Mouse (Mus musculus) limb, embryonic 13.5 days (tissue): ENCODE data around the gene Scamp4. TPM values are rescaled to one million over a fixed set of nuclear protein-coding genes. Genes with fewer than 3 reads are reported as not detected.

Experiments used
- ATAC-seq: fragments of 200-750 bp; cut with Nextera tagmentation; 2 replicates; pipeline ENCODE4 v1.8.0; 2017; ENCODE audit warnings: low read depth, moderate number of reproducible peaks, moderate TSS enrichment; ENCODE audit not compliant: low FRiP score
- H3K27ac ChIP-seq: fragments of 300-500 bp; sonication (generic); 2 replicates; pipeline ENCODE4 v1.5.1; 2015; ENCODE audit warnings: inconsistent platforms, mild to moderate bottlenecking, moderate library complexity
- H3K27me3 ChIP-seq: fragments of 300-500 bp; sonication (generic); 2 replicates; pipeline ENCODE4 v1.6.1; 2015; ENCODE audit warnings: mild to moderate bottlenecking, inconsistent platforms
- H3K36me3 ChIP-seq: fragments of 300-500 bp; sonication (generic); 2 replicates; pipeline ENCODE4 v1.6.1; 2015; ENCODE audit warnings: inconsistent platforms, mild to moderate bottlenecking, moderate library complexity
- H3K4me1 ChIP-seq: fragments of 300-500 bp; sonication (generic); 2 replicates; pipeline ENCODE4 v1.6.1; 2015; ENCODE audit warnings: inconsistent platforms
- H3K4me2 ChIP-seq: fragments of 300-500 bp; sonication (generic); replicated peaks from 2 replicates; pipeline ENCODE4 v1.6.1; 2015; ENCODE audit warnings: inconsistent platforms, mild to moderate bottlenecking, moderate library complexity
- H3K4me3 ChIP-seq: fragments of 300-500 bp; sonication (generic); 2 replicates; pipeline ENCODE4 v1.5.1; 2015; ENCODE audit warnings: moderate library complexity, mild to moderate bottlenecking, inconsistent platforms
- H3K9ac ChIP-seq: fragments of 300-500 bp; sonication (generic); 2 replicates; pipeline ENCODE4 v1.6.1; 2015; ENCODE audit warnings: mild to moderate bottlenecking, inconsistent platforms
- H3K9me3 ChIP-seq: fragments of 300-500 bp; sonication (generic); 2 replicates; pipeline ENCODE4 v1.6.1; 2016; ENCODE audit warnings: inconsistent platforms
- WGBS: fragments of 180-500 bp; shearing (Covaris S2); methylation state at CpG from one replicate; pipeline ENCODE4 v1.1.7; 2015; 5-methylcytosine and 5-hydroxymethylcytosine counted together
- polyA plus RNA-seq: library from polyadenylated mRNA; unstranded; fragments of >200 nt; fragmentation: Nextera tagmentation; extraction: Ambion mirVana; gene quantifications from 2 replicates; pipeline ENCODE4 v1.2.1, GENCODE M21; 2015

Scamp4 gene
- polyA plus RNA-seq, 1 experiment from 2014 or later = 92.0 TPM

GRCm38 (mm10) chr10:80619465-80620244 is 17.0 kb downstream of the Scamp4 start:
- Histone ChIP-seq H3K4me3 (no peak overlapping the region), H3K4me1 (peaks cover 20% of the 10 kb centered on the region), H3K9me3 (no peaks in the 10 kb centered on the region), H3K27ac (no peak overlapping the region), H3K27me3 (no peaks in the 10 kb centered on the region), H3K4me2 (no peak overlapping the region), H3K36me3 (peaks cover 17% of the 10 kb centered on the region), H3K9ac (no peak overlapping the region)
- no peak for ATAC-seq
- WGBS = 36% methylated on average over 8 of the region's 8 CpGs

- no peak overlapping the region for H3K4me3 ChIP-seq
- H3K27me3 ChIP-seq = no peaks in the 10 kb centered on the region
- no peaks in the 10 kb centered on the region for H3K9me3 ChIP-seq
- peaks cover 14% of the 10 kb centered on the region for H3K36me3 ChIP-seq
- peaks cover 27% of the 10 kb centered on the region for H3K4me1 ChIP-seq
- no peak for ATAC-seq
- 0 out of 2 replicates have a peak overlapping the region, but pooled peaks have one; percentile 48 for H3K27ac ChIP-seq
- no peak overlapping the region for H3K9ac ChIP-seq
- WGBS = 83% methylated on average over 9 of the region's 9 CpGs
- H3K4me2 ChIP-seq = no peak overlapping the region
Observed at GRCm38 (mm10) chr10:80620365-80620764, 17.7 kb downstream of the Scamp4 start.

GRCm38 (mm10) chr10:80620796-80621689 is 18.4 kb downstream of the Scamp4 start:
- Histone ChIP-seq H3K4me1 (peaks cover 30% of the 10 kb centered on the region), H3K4me3 (peak overlapping the region; percentile 90), H3K27me3 (no peaks in the 10 kb centered on the region), H3K27ac (peak overlapping the region; percentile 86; the same call in 1 of the 2 replicates), H3K4me2 (peak overlapping the region; percentile 72), H3K36me3 (peaks cover 14% of the 10 kb centered on the region), H3K9me3 (no peaks in the 10 kb centered on the region), H3K9ac (peak overlapping the region; percentile 64)
- ATAC-seq = no peak
- WGBS = 54% methylated on average over 16 of the region's 16 CpGs

- H3K27me3 ChIP-seq = no peaks in the 10 kb centered on the region
- H3K9ac ChIP-seq = peak overlapping the region; percentile 64
- no peak for ATAC-seq
- H3K27ac ChIP-seq = peak overlapping the region; percentile 86; the same call in 1 of the 2 replicates
- no peaks in the 10 kb centered on the region for H3K9me3 ChIP-seq
- WGBS = 3% methylated on average over 9 of the region's 9 CpGs
- peaks cover 30% of the 10 kb centered on the region for H3K4me1 ChIP-seq
- H3K36me3 ChIP-seq = peaks cover 13% of the 10 kb centered on the region
- peak overlapping the region; percentile 72 for H3K4me2 ChIP-seq
- H3K4me3 ChIP-seq = peak overlapping the region; percentile 90
Observed at GRCm38 (mm10) chr10:80621690-80621939, 18.9 kb downstream of the Scamp4 start.

GRCm38 (mm10) chr10:80621940-80622660 is 19.4 kb downstream of the Scamp4 start:
- Histone ChIP-seq H3K27me3 (no peaks in the 10 kb centered on the region), H3K27ac (peak overlapping the region; percentile 86; the same call in 1 of the 2 replicates), H3K4me2 (peak overlapping the region; percentile 99), H3K36me3 (peaks cover 13% of the 10 kb centered on the region), H3K4me1 (peaks cover 30% of the 10 kb centered on the region), H3K9ac (peak overlapping the region; percentile 60), H3K9me3 (no peaks in the 10 kb centered on the region), H3K4me3 (peak overlapping the region; percentile 90)
- ATAC-seq = peak; percentile 96
- under 1% methylated on average over 64 of the region's 64 CpGs for WGBS

- peak within 1 kb of the TSS; percentile 99 for H3K4me2 ChIP-seq
- H3K36me3 ChIP-seq = peaks cover 13% of the 10 kb centered on the region
- no peaks in the 10 kb centered on the region for H3K9me3 ChIP-seq
- peak within 1 kb of the TSS; percentile 90 for H3K4me3 ChIP-seq
- H3K27ac ChIP-seq = peak within 1 kb of the TSS; percentile 86
- WGBS = under 1% methylated on average over 58 of the region's 85 CpGs
- H3K27me3 ChIP-seq = no peaks in the 10 kb centered on the region
- peak; percentile 13 for ATAC-seq
- peak within 1 kb of the TSS; percentile 95 for H3K9ac ChIP-seq
- H3K4me1 ChIP-seq = peaks cover 34% of the 10 kb centered on the region
Observed at GRCm38 (mm10) chr10:80622661-80623456, 20.2 kb downstream of the Scamp4 start, which contains the start of gene Csnk1g2. TSS of gene Csnk1g2 (plus strand) at chr10:80622838.

GRCm38 (mm10) chr10:80623457-80624191 is 21.0 kb downstream of the Scamp4 start:
- peak overlapping the region; percentile 81 for H3K27ac ChIP-seq
- WGBS = 7% methylated on average over 15 of the region's 15 CpGs
- peaks cover 13% of the 10 kb centered on the region for H3K36me3 ChIP-seq
- no peaks in the 10 kb centered on the region for H3K27me3 ChIP-seq
- peaks cover 34% of the 10 kb centered on the region for H3K4me1 ChIP-seq
- H3K9ac ChIP-seq = peak overlapping the region; percentile 95
- H3K9me3 ChIP-seq = no peaks in the 10 kb centered on the region
- ATAC-seq = no peak
- H3K4me2 ChIP-seq = peak overlapping the region; percentile 99
- H3K4me3 ChIP-seq = peak overlapping the region; percentile 90

- WGBS = 82% methylated on average over 4 of the region's 4 CpGs
- Histone ChIP-seq H3K27me3 (no peaks in the 10 kb centered on the region), H3K36me3 (peaks cover 22% of the 10 kb centered on the region), H3K27ac (no peak overlapping the region), H3K9ac (no peak overlapping the region), H3K4me1 (peaks cover 34% of the 10 kb centered on the region), H3K9me3 (no peaks in the 10 kb centered on the region), H3K4me2 (no peak overlapping the region), H3K4me3 (no peak overlapping the region)
- no peak for ATAC-seq
Observed at GRCm38 (mm10) chr10:80625764-80626163, 23.1 kb downstream of the Scamp4 start.

- Histone ChIP-seq H3K9me3 (no peaks in the 10 kb centered on the region), H3K4me3 (no peak overlapping the region), H3K27ac (no peak overlapping the region), H3K9ac (peak overlapping the region; percentile 40; the same call in 1 of the 2 replicates), H3K4me1 (peaks cover 29% of the 10 kb centered on the region), H3K4me2 (0 out of 2 replicates have a peak overlapping the region, but pooled peaks have one; percentile 2), H3K27me3 (no peaks in the 10 kb centered on the region), H3K36me3 (peaks cover 37% of the 10 kb centered on the region)
- 64% methylated on average over 2 of the region's 2 CpGs for WGBS
- no peak for ATAC-seq
Observed at GRCm38 (mm10) chr10:80627685-80628084, 25.0 kb downstream of the Scamp4 start.

GRCm38 (mm10) chr10:80628925-80629324 is 26.3 kb downstream of the Scamp4 start:
- H3K4me1 ChIP-seq = peaks cover 21% of the 10 kb centered on the region
- H3K36me3 ChIP-seq = peaks cover 42% of the 10 kb centered on the region
- H3K9me3 ChIP-seq = no peaks in the 10 kb centered on the region
- no peak overlapping the region for H3K27ac ChIP-seq
- WGBS = 86% methylated on average over 9 of the region's 9 CpGs
- no peak overlapping the region for H3K4me2 ChIP-seq
- H3K4me3 ChIP-seq = no peak overlapping the region
- H3K9ac ChIP-seq = no peak overlapping the region
- ATAC-seq = no peak
- H3K27me3 ChIP-seq = no peaks in the 10 kb centered on the region
